Mouse (Mus musculus): ENCODE data around the gene Fkbp15. TPM values are rescaled to one million over a fixed set of nuclear protein-coding genes. Genes with fewer than 3 reads are reported as not detected.

The Fkbp15 gene
- total RNA-seq, 1 experiment: 20.7 TPM

GRCm38 (mm10) chr4:62262276-62262675 lies 98.1 kb downstream of the Fkbp15 start, which contains the start of gene Slc31a2:
Gene Slc31a2 (plus strand): TSS chr4:62262562.
- no peak for TF ChIP-seq HCFC1 (IDR thresholded peaks at IDR 0.05; ENCODE audit: borderline replicate concordance, insufficient read depth, low read length)
- no peak for TF ChIP-seq CHD2 (IDR thresholded peaks at IDR 0.05; ENCODE audit: low read depth, low read length)
- no peak for TF ChIP-seq ZNF384 (IDR thresholded peaks at IDR 0.05; ENCODE audit: low read depth, low read length)
- no peak for TF ChIP-seq MAFK (IDR thresholded peaks at IDR 0.05; ENCODE audit: insufficient read depth, low read depth, low read length)
- no peak for TF ChIP-seq ZC3H11A (IDR thresholded peaks at IDR 0.05; ENCODE audit: borderline replicate concordance, low read depth, low read length)
- H3K4me3 ChIP-seq (ENCODE audit: insufficient read depth in 1 of 2, low read depth in 1 of 2, low read length in 2 of 2, poor library complexity in 1 of 2, severe bottlenecking in 1 of 2): no peak within 1 kb of the TSS
- H3K4me1 ChIP-seq (ENCODE audit: control insufficient read depth in 2 of 2, insufficient read depth in 2 of 2, low read length in 2 of 2, poor library complexity in 1 of 2): peaks cover 0 to 12% of the 10 kb centered on the region in 2 experiments; a peak in 1 of 4 replicates
- in situ Hi-C loops (cut with MboI; ENCODE audit: low sequenced_read_pairs in 2 of 2, unreplicated experiment in 2 of 2): no loop called here
- no peak within 1 kb of the TSS for H3K27ac ChIP-seq (ENCODE audit: insufficient read depth, low read depth, low read length, poor library complexity, severe bottlenecking)
- no peaks in the 10 kb centered on the region for H3K9me3 ChIP-seq (ENCODE audit: control insufficient read depth, insufficient read depth, low read depth, low read length)
- H3K36me3 ChIP-seq (ENCODE audit: control insufficient read depth, insufficient read depth, low read length, poor library complexity, severe bottlenecking): no peaks in the 10 kb centered on the region
- H3K9ac ChIP-seq (ENCODE audit: insufficient read depth, low read depth, low read length, poor library complexity, severe bottlenecking): no peak within 1 kb of the TSS
- no peak for DNase-seq (ENCODE audit: low read depth, low spot score)

DNA sequence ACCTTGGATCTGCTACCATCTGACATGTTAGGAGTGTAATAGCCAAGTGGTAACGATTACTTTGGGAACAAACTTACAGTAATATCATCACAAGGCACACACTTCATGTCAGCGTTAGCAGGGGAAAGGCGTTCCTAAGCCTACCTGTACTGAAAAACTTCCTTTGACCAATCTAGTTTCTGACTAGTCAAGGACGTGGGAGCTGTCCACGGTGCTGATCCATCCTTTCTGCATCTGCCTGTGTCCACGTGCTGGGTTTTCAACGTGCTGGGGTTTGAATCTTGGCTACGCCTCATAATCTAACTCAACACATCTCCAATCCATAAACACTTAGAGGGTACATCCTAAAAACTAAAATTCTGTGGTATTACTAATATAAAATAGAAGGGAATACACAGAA lies 103.4 kb downstream of the Fkbp15 start:
- H3K4me3 ChIP-seq (ENCODE audit: insufficient read depth in 1 of 2, low read depth in 1 of 2, low read length in 2 of 2, poor library complexity in 1 of 2, severe bottlenecking in 1 of 2): no peak overlapping the region
- no peak for TF ChIP-seq MAFK (IDR thresholded peaks at IDR 0.05; ENCODE audit: insufficient read depth, low read depth, low read length)
- no peak for TF ChIP-seq CHD2 (IDR thresholded peaks at IDR 0.05; ENCODE audit: low read depth, low read length)
- no peak for TF ChIP-seq HCFC1 (IDR thresholded peaks at IDR 0.05; ENCODE audit: borderline replicate concordance, insufficient read depth, low read length)
- TF ChIP-seq ZNF384 (IDR thresholded peaks at IDR 0.05; ENCODE audit: low read depth, low read length): no peak
- no peak for TF ChIP-seq ZC3H11A (IDR thresholded peaks at IDR 0.05; ENCODE audit: borderline replicate concordance, low read depth, low read length)
- H3K4me1 ChIP-seq (ENCODE audit: control insufficient read depth in 2 of 2, insufficient read depth in 2 of 2, low read length in 2 of 2, poor library complexity in 1 of 2): 0 out of 4 replicates have a peak, but pooled peaks cover 0 to 3% of the 10 kb centered on the region in 2 experiments
- H3K36me3 ChIP-seq (ENCODE audit: control insufficient read depth, insufficient read depth, low read length, poor library complexity, severe bottlenecking): no peaks in the 10 kb centered on the region
- no peak overlapping the region for H3K27ac ChIP-seq (ENCODE audit: insufficient read depth, low read depth, low read length, poor library complexity, severe bottlenecking)
- no peak overlapping the region for H3K9ac ChIP-seq (ENCODE audit: insufficient read depth, low read depth, low read length, poor library complexity, severe bottlenecking)
- DNase-seq (ENCODE audit: low read depth, low spot score): peak; percentile 62
- no peaks in the 10 kb centered on the region for H3K9me3 ChIP-seq (ENCODE audit: control insufficient read depth, insufficient read depth, low read depth, low read length)
- in situ Hi-C loops (cut with MboI; ENCODE audit: low sequenced_read_pairs in 2 of 2, unreplicated experiment in 2 of 2): no loop called here

GRCm38 (mm10) chr4:62254551-62254950 lies 105.8 kb downstream of the Fkbp15 start:
- no peak overlapping the region for H3K9ac ChIP-seq (ENCODE audit: insufficient read depth, low read depth, low read length, poor library complexity, severe bottlenecking)
- H3K27ac ChIP-seq (ENCODE audit: insufficient read depth, low read depth, low read length, poor library complexity, severe bottlenecking): no peak overlapping the region
- no peaks in the 10 kb centered on the region for H3K36me3 ChIP-seq (ENCODE audit: control insufficient read depth, insufficient read depth, low read length, poor library complexity, severe bottlenecking)
- H3K4me3 ChIP-seq (ENCODE audit: insufficient read depth in 1 of 2, low read depth in 1 of 2, low read length in 2 of 2, poor library complexity in 1 of 2, severe bottlenecking in 1 of 2): no peak overlapping the region
- peaks cover 8 to 12% of the 10 kb centered on the region in 2 experiments for H3K4me1 ChIP-seq (ENCODE audit: control insufficient read depth in 2 of 2, insufficient read depth in 2 of 2, low read length in 2 of 2, poor library complexity in 1 of 2)
- H3K9me3 ChIP-seq (ENCODE audit: control insufficient read depth, insufficient read depth, low read depth, low read length): no peaks in the 10 kb centered on the region
- TF ChIP-seq CHD2 (IDR thresholded peaks at IDR 0.05; ENCODE audit: low read depth, low read length): no peak
- no peak for TF ChIP-seq ZC3H11A (IDR thresholded peaks at IDR 0.05; ENCODE audit: borderline replicate concordance, low read depth, low read length)
- no peak for TF ChIP-seq HCFC1 (IDR thresholded peaks at IDR 0.05; ENCODE audit: borderline replicate concordance, insufficient read depth, low read length)
- no peak for TF ChIP-seq ZNF384 (IDR thresholded peaks at IDR 0.05; ENCODE audit: low read depth, low read length)
- TF ChIP-seq MAFK (IDR thresholded peaks at IDR 0.05; ENCODE audit: insufficient read depth, low read depth, low read length): no peak
- DNase-seq (ENCODE audit: low read depth, low spot score): peak; percentile 54
- in situ Hi-C loops (cut with MboI; ENCODE audit: low sequenced_read_pairs in 2 of 2, unreplicated experiment in 2 of 2): no loop called here

GRCm38 (mm10) chr4:62251776-62252175 lies 108.6 kb downstream of the Fkbp15 start:
- TF ChIP-seq ZNF384 (IDR thresholded peaks at IDR 0.05; ENCODE audit: low read depth, low read length): no peak
- no peak for TF ChIP-seq HCFC1 (IDR thresholded peaks at IDR 0.05; ENCODE audit: borderline replicate concordance, insufficient read depth, low read length)
- no peak for TF ChIP-seq CHD2 (IDR thresholded peaks at IDR 0.05; ENCODE audit: low read depth, low read length)
- TF ChIP-seq ZC3H11A (IDR thresholded peaks at IDR 0.05; ENCODE audit: borderline replicate concordance, low read depth, low read length): no peak
- TF ChIP-seq MAFK (IDR thresholded peaks at IDR 0.05; ENCODE audit: insufficient read depth, low read depth, low read length): no peak
- in situ Hi-C loops (cut with MboI; ENCODE audit: low sequenced_read_pairs in 2 of 2, unreplicated experiment in 2 of 2): no loop called here

More at GRCm38 (mm10) chr4:62251776-62252175, 108.6 kb downstream of the Fkbp15 start:
- Histone ChIP-seq H3K9me3 (ENCODE audit: control insufficient read depth, insufficient read depth, low read depth, low read length) (no peaks in the 10 kb centered on the region), H3K9ac (ENCODE audit: insufficient read depth, low read depth, low read length, poor library complexity, severe bottlenecking) (no peak overlapping the region), H3K4me3 (ENCODE audit: insufficient read depth in 1 of 2, low read depth in 1 of 2, low read length in 2 of 2, poor library complexity in 1 of 2, severe bottlenecking in 1 of 2) (no peak overlapping the region), H3K27ac (ENCODE audit: insufficient read depth, low read depth, low read length, poor library complexity, severe bottlenecking) (no peak overlapping the region), H3K4me1 (ENCODE audit: control insufficient read depth in 2 of 2, insufficient read depth in 2 of 2, low read length in 2 of 2, poor library complexity in 1 of 2) (peaks cover 8 to 22% of the 10 kb centered on the region in 2 experiments), H3K36me3 (ENCODE audit: control insufficient read depth, insufficient read depth, low read length, poor library complexity, severe bottlenecking) (no peaks in the 10 kb centered on the region)
- DNase-seq (ENCODE audit: low read depth, low spot score): no peak
